34 mouse cellular contexts compared by ENCODE assay signal in genomic region chr3:79064096-79064495, GRCm38 (mm10).
"Had no signal": no experiment of that assay in that cellular context is flagged by ENCODE, and none has a peak within 500 bp of the region (broad histone marks: within the 10 kb centered on the region; RNA-seq: fewer than 3 reads in every experiment).

No protein-coding gene starts in this region.

- H3K4me2 ChIP-seq: heart, embryonic 11.5 days; heart, embryonic 12.5 days; heart, embryonic 13.5 days; heart, embryonic 15.5 days; hindbrain, embryonic 12.5 days; hindbrain, embryonic 13.5 days; hindbrain, embryonic 14.5 days; hindbrain, embryonic 15.5 days; intestine, embryonic 15.5 days; kidney, embryonic 15.5 days had no signal

- H3K27me3 ChIP-seq: heart, embryonic 12.5 days; heart, embryonic 13.5 days; heart, embryonic 15.5 days; hindbrain, embryonic 12.5 days; hindbrain, embryonic 13.5 days; hindbrain, embryonic 15.5 days; intestine, embryonic 15.5 days; kidney, embryonic 15.5 days had no signal

- H3K9ac ChIP-seq: heart, embryonic 12.5 days; heart, embryonic 13.5 days; heart, embryonic 15.5 days; hindbrain, embryonic 12.5 days; hindbrain, embryonic 13.5 days; hindbrain, embryonic 14.5 days; hindbrain, embryonic 15.5 days; intestine, embryonic 15.5 days; kidney, embryonic 15.5 days had no signal

- H3K4me1 ChIP-seq: heart, embryonic 13.5 days; heart, embryonic 15.5 days; hindbrain, embryonic 10.5 days; hindbrain, embryonic 12.5 days; hindbrain, embryonic 13.5 days; hindbrain, embryonic 15.5 days; intestine, embryonic 15.5 days; kidney, embryonic 15.5 days had no signal

- H3K4me3 ChIP-seq: heart, embryonic 12.5 days; heart, embryonic 13.5 days; heart, embryonic 15.5 days; hindbrain, embryonic 10.5 days; hindbrain, embryonic 12.5 days; hindbrain, embryonic 13.5 days; hindbrain, embryonic 15.5 days; intestine, embryonic 15.5 days; kidney, embryonic 15.5 days; left cerebral cortex, adult 2 months had no signal

- ATAC-seq: hindbrain, embryonic 16.5 days; hindbrain, postnatal 0 days; inflammation-experienced regulatory T-cells, adult 6 months; intestine, embryonic 15.5 days; intestine, embryonic 16.5 days; intestine, postnatal 0 days had no signal

- H3K9me3 ChIP-seq: heart, embryonic 12.5 days; heart, embryonic 13.5 days; heart, embryonic 15.5 days; hindbrain, embryonic 10.5 days; hindbrain, embryonic 12.5 days; hindbrain, embryonic 13.5 days; hindbrain, embryonic 15.5 days; intestine, embryonic 15.5 days; kidney, embryonic 15.5 days had no signal

- DNase-seq: heart, postnatal 10 days; heart, postnatal 14 days; heart, postnatal 36 days; heart, postnatal 4 days; kidney, adult 11 months; kidney, adult 18-20 months; kidney, adult 2 months; kidney, adult 8-10 months; kidney, adult 9 months; kidney, postnatal 10 days; kidney, postnatal 14 days; kidney, postnatal 25 days; kidney, postnatal 36 days; kidney, postnatal 4 days; layer of hippocampus, adult 9-11 months; layer of hippocampus, postnatal 36 days had no signal

- H3K27ac ChIP-seq: heart, embryonic 13.5 days; heart, embryonic 15.5 days; hindbrain, embryonic 10.5 days; hindbrain, embryonic 12.5 days; hindbrain, embryonic 13.5 days; hindbrain, embryonic 14.5 days; hindbrain, embryonic 15.5 days; hindbrain, postnatal 0 days; intestine, embryonic 15.5 days; kidney, embryonic 15.5 days; kidney, postnatal 0 days; left cerebral cortex, adult 2 months had no signal
